Mouse (Mus musculus): ENCODE results near the gene Gmppa.

Gmppa gene

GRCm38 (mm10) chr1:75487040-75487404 lies 51.3 kb downstream of the Gmppa start:
- no peak for DNase-seq (ENCODE audit: low spot score in 2 of 2)

- peak; percentile 62 to 80 for DNase-seq (ENCODE audit: low spot score in 2 of 2)
These were observed 51.9 kb downstream of the Gmppa start for GRCm38 (mm10) chr1:75487405-75488161.

- no peak for DNase-seq (ENCODE audit: low spot score in 2 of 2)
These were observed 55.2 kb downstream of the Gmppa start for GRCm38 (mm10) chr1:75490785-75491551.

GRCm38 (mm10) chr1:75492579-75493170 lies 56.9 kb downstream of the Gmppa start:
- DNase-seq (ENCODE audit: low spot score in 2 of 2), result no peak
